Mouse (Mus musculus): ENCODE data around the gene Zfp536.

Gene Zfp536

DNA sequence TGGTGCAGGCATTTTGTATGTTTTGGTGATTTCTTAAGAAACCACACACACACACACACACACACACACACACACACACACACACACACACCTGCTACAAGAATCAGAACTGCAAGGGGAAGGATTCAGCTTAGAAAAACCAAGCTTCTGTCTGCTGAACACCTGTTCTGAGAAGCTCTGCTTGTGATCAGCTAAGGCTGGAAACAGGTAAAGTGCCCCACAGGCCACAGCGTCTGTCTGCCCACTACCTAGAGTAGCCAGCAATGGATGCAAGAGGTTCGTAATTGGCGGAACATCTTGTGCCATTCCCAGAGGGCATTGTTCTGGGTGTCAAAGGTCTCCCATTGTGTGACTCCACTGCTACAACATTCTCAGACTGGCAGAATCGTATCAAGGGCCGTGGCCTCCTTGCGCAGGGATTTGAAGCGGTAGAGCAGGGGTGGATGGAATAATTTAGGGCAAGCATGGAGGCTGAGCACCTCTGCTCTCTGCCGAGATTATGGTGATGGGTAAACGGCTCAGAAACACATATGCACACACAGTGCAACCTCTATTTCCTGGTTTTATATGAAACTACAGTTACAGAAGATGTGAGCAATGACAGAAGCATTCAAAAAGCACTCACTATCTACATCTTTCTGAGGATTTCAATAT is 170.4 kb downstream of the Zfp536 start:
- DNase-seq: no peak

DNA sequence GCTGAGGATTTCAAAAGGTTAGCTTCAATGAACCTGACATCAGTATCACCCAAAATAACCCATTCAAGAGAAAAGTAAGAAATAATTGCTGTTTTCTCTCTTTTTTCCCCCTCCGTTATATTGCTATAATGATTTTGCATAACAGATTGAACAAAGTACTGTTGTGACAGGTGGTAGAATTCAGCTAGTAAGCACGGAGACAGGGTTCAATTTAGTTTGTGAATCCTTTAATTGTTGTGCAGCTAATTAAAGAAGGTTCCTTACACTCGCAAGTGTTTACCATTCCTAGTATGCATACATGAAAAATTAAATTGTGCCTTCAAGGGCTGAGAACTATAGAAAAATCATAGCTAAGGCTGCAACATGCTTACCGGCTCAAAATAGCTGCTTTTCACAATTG is 173.1 kb downstream of the Zfp536 start:
- DNase-seq: no peak

DNA sequence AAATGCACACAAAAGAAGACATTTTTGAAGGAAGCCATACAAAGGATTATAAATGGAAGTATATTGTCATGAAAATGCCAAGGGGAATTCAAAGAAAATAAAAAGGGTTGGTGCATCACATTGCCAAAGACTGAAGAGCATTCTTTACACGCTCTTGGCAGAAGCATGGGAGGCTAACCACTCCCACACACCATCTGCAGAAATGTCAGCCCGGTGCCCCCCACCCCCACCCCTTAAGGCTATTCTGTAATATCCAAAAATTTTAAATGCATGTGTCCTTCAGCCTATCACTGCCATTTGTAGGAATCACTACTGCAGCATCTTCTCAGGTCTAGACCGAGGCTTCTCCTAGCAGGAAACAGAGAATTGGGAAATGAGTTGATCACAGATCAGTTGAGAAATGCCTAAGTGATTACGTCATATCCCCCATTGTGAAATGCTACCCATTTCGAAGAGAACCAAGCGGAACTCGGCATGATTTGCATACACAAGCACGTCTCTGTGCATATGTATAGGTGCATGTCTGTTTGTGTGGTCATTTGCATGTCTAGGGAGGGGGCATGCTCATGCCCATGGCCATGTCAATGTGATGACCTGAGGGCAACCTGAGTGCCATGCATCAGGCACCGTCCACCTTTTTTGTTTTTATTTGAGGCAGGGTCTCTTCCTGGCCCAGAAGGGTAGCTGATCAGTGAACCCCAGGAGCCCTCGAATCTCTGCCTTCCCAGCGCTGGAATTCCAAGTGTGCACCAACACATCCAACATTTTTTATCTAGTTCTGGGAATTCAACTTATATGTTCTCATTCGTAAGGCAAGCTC is 179.0 kb downstream of the Zfp536 start:
- DNase-seq: no peak

DNA sequence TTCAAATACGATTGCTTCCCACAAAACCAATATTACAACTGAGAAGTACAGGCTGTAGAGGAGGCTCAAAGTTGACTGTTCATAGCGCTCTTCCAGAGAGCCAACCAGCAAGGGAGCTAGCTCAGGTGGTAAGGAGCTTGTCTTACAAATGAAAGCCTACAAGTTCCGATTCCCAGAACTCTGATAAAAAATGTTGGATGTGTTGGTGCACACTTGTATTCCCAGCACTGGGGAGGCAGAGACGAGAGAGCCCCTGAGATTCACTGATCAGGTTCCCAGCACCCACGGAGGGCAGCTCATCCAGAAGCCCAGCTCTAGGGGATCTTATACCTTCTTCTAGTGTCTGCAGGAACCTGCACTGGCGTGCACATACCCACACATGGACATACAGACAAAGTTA is 179.9 kb downstream of the Zfp536 start:
- no peak for DNase-seq

- no peak for DNase-seq
These were observed 186.7 kb downstream of the Zfp536 start for GRCm38 (mm10) chr7:37586694-37587093.

DNA sequence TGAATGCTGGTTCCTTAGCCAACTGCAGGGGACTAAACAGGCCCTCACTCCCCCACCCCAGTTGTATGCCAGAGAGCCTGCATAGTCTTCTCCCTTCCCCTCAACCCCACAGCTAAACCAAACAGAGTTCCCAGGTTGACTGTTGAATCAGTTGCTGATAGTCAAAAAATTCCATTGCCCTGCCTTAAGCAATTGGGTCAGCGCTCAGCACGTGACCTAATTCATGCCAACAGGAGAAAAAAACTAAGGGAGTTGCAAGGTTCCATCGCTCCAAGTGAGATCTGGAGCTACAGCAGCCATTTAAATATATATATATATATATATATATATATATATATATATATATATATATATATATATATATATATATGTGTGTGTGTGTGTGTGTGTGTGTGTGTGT is 192.2 kb downstream of the Zfp536 start:
- no peak for DNase-seq

GRCm38 (mm10) chr7:37580554-37580953 is 192.9 kb downstream of the Zfp536 start:
- no peak for DNase-seq

DNA sequence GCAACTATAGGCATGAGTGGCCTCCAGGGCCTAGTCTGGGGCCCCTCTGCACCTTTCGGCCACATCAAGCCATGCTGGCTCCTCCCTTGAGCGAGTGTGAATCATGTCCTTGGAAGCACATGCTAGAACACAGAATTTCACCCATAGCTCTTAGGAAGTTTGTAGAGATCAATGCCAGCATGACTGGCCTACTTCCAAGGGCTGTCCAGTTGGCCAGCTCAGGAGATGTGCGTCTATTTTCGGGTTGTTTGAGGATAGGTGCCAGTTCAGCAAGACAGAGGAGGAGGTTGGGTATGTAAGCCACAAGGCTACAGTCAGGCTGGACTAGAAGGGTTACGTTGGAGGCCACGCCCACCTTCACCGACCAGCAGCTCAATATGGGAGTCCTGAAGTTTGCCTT is 201.4 kb downstream of the Zfp536 start:
- DNase-seq: no peak

DNA sequence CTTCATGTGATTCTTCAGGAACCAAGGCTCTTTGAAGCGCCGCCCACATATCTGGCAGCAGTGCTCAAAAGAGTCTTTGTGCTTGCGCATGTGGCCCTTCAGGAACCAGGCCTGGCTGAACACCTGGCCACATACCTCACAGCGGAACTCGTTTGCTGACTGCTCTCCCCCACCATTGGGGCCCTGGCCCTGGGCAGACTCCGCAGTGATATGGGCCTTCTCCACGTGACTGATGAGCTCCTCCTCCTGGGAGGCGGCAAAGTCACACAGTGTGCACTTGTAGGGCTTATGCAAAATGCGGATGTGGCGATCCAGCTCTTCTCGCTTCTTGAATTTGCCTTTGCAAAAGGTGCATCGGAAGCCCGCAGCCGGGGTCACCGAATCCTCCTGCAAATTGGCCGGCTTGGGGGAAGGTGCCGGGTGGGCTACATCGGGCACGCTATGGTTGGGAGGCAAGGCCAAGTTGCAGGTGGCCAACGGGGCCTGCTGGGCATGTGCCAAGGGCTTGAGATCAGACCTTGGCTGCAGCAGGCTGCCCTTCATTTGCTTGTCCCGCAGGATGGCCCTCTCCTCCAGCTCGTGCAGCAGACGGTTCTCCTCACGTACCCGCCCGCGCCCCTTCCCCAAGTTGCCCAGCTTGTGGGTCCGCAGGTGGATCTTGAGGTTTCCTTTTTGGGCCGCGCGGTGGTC is 204.5 kb downstream of the Zfp536 start:
- DNase-seq: no peak

- no peak for DNase-seq
These were observed 205.4 kb downstream of the Zfp536 start for GRCm38 (mm10) chr7:37568041-37568440.

DNA sequence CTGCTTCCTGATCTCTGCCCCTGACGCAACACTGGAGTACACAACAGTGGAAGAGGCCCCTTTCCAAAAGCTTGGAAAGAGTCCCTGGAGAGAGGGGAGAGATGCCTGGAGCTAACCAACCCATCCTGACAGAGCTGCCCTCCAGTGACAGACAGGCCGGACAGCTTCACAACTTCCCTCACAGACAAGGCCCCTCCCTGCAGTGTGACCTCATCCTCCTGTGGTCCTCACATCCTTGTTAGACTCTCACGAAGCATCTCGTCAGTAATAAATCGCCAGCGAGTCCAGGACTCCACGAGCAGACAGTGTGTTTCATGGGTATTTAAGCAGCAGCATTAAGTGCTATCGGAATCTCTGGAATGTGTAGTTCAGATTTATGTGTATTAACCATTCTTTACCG is 207.4 kb downstream of the Zfp536 start:
- no peak for DNase-seq

GRCm38 (mm10) chr7:37565371-37565770 is 208.1 kb downstream of the Zfp536 start:
- no peak for DNase-seq

DNA sequence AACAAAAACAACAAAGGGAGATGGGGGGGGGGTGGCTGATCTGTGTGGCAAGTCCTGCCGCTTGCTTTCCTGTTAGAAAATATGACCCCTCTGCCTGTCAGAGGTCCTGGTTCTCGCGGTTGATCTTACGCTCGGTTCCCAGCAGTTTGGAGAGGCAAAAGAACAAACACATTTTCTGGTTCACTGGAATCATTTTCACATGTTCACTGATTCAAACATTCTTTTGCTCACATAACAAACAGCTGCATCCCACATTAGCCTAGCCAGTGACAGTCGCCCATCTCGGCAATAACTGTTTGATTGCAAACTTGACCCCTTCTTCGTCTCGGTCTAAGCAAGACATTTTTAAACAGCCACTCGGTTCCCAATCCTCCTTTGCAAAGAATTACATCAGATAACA is 208.8 kb downstream of the Zfp536 start:
- DNase-seq: no peak

GRCm38 (mm10) chr7:37563831-37564400 is 209.5 kb downstream of the Zfp536 start:
- DNase-seq: no peak

DNA sequence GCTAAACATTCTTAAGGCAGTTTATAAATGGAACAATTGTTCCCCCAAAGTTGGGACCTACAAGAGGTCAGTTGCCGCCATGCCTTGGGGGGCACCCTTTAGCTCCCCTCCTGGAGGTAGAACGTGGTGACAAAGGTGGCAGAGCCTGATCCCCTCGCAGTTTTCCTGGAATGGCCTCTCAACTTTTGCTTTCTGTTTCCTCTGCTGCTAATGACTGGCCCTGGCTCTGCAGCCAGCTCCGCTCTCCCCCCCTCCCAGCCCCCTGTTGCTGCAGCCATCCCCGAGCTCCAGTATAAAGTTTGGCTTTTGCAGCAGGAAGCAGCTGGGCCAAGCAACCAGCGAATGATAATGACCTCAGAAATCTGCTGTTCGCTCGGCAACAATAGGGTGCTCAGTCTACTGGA is 210.3 kb downstream of the Zfp536 start:
- peak; percentile 73 for DNase-seq

DNA sequence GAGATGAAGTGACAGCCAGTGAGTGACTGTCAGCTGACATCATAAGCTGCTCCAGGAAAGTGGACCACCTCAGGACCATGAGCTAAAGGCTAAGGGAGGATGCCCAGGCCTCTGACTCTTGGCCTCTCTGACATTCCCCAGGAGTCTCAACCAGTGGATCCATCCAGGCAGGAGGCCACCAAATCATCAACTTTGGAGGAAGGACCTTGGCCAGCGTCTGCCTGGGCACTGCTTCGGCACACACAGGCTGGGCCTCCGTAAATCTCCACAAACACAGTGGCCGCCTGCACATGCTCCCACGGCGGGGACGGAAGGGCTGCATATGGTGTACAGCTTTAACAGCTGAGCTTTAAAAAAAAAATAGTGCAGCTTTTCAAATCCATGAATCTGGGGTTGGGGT is 210.9 kb downstream of the Zfp536 start:
- no peak for DNase-seq

DNA sequence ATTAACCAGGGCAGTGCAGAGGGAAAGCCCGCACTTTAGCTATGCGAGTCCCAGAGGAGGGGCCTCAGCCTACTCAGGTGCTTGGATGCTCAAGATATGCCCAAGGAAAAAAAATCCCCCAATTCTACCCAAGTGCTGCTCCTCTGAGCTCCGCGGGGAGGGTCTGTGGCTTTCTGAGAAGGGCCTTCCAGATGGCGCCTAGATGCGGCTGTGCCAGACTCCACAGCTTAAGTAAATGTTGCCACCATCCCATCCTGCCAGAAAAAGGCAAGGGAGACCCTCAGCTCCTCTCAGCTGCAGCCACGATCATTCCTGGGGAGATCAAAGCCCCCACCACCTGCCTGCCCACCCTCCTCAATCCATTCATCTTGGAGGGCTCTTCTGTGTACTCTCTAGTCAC is 212.9 kb downstream of the Zfp536 start:
- no peak for DNase-seq

DNA sequence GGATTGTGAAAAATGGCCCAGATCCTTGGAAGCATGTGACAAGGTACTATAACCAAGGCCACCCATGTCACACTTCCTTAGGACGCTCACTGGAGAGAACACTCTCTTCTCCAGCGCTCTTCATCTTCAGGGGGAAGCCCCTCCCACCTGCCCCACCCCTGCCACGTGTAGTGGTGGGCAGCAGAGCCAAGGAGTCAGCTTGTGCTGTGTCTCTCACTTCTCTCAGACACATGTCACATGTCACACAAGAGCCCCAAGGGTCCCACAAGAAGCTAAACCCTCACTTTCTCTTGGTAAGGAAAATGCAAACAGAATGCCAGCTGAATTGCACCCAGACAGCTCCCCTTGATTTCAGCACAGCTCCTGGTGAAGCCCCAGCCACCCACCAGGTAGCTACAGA is 213.6 kb downstream of the Zfp536 start:
- DNase-seq: no peak

- no peak for DNase-seq
These were observed 214.1 kb downstream of the Zfp536 start for GRCm38 (mm10) chr7:37559341-37559740.

DNA sequence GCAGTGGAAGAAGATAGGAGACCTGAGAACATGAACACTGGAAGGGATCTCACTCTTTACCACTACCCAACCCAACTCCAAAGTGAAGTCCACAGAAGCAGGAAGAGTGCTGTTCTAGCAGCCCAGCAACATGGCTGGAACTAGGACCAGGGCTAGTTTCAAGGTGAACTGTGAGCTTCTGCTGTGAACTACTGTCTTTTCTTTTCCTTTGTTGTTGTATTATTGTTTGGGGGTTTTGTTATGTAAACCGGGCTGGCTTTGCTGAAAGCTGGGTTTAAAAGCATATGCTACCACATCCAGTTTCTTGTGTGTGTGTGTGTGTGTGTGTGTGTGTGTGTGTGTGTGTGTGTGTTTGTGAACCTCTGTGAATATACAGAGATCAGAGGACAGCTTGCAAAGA is 216.6 kb downstream of the Zfp536 start:
- DNase-seq: no peak

GRCm38 (mm10) chr7:37554405-37554804 is 219.0 kb downstream of the Zfp536 start:
- DNase-seq: no peak

- DNase-seq: no peak
These were observed 219.8 kb downstream of the Zfp536 start for GRCm38 (mm10) chr7:37553646-37554045.

DNA sequence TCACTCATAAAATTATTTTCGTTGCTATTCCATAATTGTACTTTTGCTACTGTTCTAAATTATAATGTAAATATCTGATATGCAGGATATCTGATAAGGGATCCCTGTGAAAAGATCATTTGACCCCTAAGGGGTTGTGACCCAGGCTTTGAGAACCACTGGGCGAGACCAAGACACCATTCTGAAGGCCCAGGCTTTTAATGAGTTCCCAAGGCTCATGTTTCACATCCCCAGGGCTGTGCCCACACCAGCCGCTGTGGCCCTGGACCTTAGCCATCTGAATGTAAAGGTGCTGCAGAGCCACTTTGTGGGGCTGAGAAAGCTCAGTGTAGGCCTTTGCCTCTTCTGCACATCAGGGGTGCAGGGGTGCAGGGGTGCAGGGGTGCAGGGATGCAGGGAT is 221.1 kb downstream of the Zfp536 start:
- DNase-seq: no peak

- DNase-seq: no peak
These were observed 224.6 kb downstream of the Zfp536 start for GRCm38 (mm10) chr7:37548805-37549204.
